Mouse (Mus musculus) limb, embryonic 14.5 days (tissue): ENCODE measurements around the gene Ppm1h. TPM values are rescaled to one million over a fixed set of nuclear protein-coding genes. Genes with fewer than 3 reads are reported as not detected.

Experiments used
- ATAC-seq: fragments of 200-750 bp; cut with Nextera tagmentation; 2 replicates; pipeline ENCODE4 v1.8.0; 2017; ENCODE audit warnings: low read depth, moderate number of reproducible peaks, moderate TSS enrichment; ENCODE audit not compliant: low FRiP score
- DNase-seq: peaks from one replicate; pipeline ENCODE4 v3.0.0-alpha.2; 2015; ENCODE audit warnings: low spot score
- H3K27ac ChIP-seq: fragments of 300-500 bp; sonication (generic); replicated peaks from 2 replicates; pipeline ENCODE4 v1.5.1; 2014; ENCODE audit warnings: low read depth, mild to moderate bottlenecking, low read length, moderate library complexity, mixed read lengths
- H3K27me3 ChIP-seq: fragments of 300-500 bp; sonication (generic); 2 replicates; pipeline ENCODE4 v1.6.1; 2014; ENCODE audit warnings: low read length, mixed read lengths; ENCODE audit not compliant: control insufficient read depth, insufficient read depth
- H3K36me3 ChIP-seq: fragments of 300-500 bp; sonication (generic); 2 replicates; pipeline ENCODE4 v1.6.1; 2014; ENCODE audit warnings: mild to moderate bottlenecking, low read length, moderate library complexity, mixed read lengths; ENCODE audit not compliant: control insufficient read depth, insufficient read depth
- H3K4me1 ChIP-seq: fragments of 300-500 bp; sonication (generic); 2 replicates; pipeline ENCODE4 v1.6.1; 2014; ENCODE audit warnings: antibody characterized with exemption, low read length, mixed read lengths; ENCODE audit not compliant: control insufficient read depth, insufficient read depth
- H3K4me2 ChIP-seq: fragments of 300-500 bp; sonication (generic); replicated peaks from 2 replicates; pipeline ENCODE4 v1.6.1; 2014; ENCODE audit warnings: low read depth, mild to moderate bottlenecking, low read length, moderate library complexity; ENCODE audit not compliant: severe bottlenecking
- H3K4me3 ChIP-seq: fragments of 300-500 bp; sonication (generic); replicated peaks from 2 replicates; pipeline ENCODE4 v1.5.1; 2014; ENCODE audit warnings: low read length
- H3K9ac ChIP-seq: fragments of 300-500 bp; sonication (generic); 2 replicates; pipeline ENCODE4 v1.6.1; 2014; ENCODE audit warnings: mild to moderate bottlenecking, low read depth, low read length, moderate library complexity; ENCODE audit not compliant: severe bottlenecking
- H3K9me3 ChIP-seq: fragments of 300-500 bp; sonication (generic); 2 replicates; pipeline ENCODE4 v1.6.1; 2016; ENCODE audit warnings: low read length; ENCODE audit not compliant: control insufficient read depth
- POLR2A ChIP-seq: fragments of 200-500 bp; IDR thresholded peaks from 2 replicates; pipeline ENCODE4 v1.8.0; 2012; ENCODE audit warnings: inconsistent platforms, mild to moderate bottlenecking, moderate library complexity, borderline replicate concordance; ENCODE audit not compliant: insufficient read depth, insufficient read length; ENCODE audit errors: extremely low read depth
- WGBS: fragments of 180-500 bp; shearing (Covaris S2); extraction: QIAGEN DNeasy Blood & Tissue Kit; methylation state at CpG from one replicate; pipeline ENCODE4 v1.1.7; 2014; 5-methylcytosine and 5-hydroxymethylcytosine counted together
- polyA plus RNA-seq, 2 experiments: library from polyadenylated mRNA; depleted of rRNA in 1 of 2; stranded (reverse) in 1 of 2; unstranded in 1 of 2; fragments of >200 nt; fragmentation: Nextera tagmentation in 1 of 2; extraction: Ambion mirVana in 1 of 2; gene quantifications; 2 replicates each; pipeline versions ENCODE4 v1.2.1 to v1.2.3; 2012 to 2014

The Ppm1h gene
- polyA plus RNA-seq, 2 experiments = 2.2 to 3.4 TPM

- DNase-seq = no peak
- TF ChIP-seq POLR2A = no peak
- no peak for ATAC-seq
These were observed 84.4 kb downstream of the Ppm1h start for GRCm38 (mm10) chr10:122762772-122763511.

GRCm38 (mm10) chr10:122763596-122763995 lies 85.0 kb downstream of the Ppm1h start:
- WGBS = 63% methylated on average over 1 of the region's 1 CpGs
- no peak for ATAC-seq
- no peak for TF ChIP-seq POLR2A
- Histone ChIP-seq H3K4me3 (no peak overlapping the region), H3K36me3 (no peaks in the 10 kb centered on the region), H3K9ac (no peak overlapping the region), H3K27me3 (no peaks in the 10 kb centered on the region), H3K27ac (no peak overlapping the region), H3K9me3 (no peaks in the 10 kb centered on the region), H3K4me2 (no peak overlapping the region), H3K4me1 (peaks cover 11% of the 10 kb centered on the region)
- DNase-seq = no peak

More at GRCm38 (mm10) chr10:122762772-122763511, 84.4 kb downstream of the Ppm1h start:
- Histone ChIP-seq H3K4me3 (no peak overlapping the region), H3K4me1 (peaks cover 5% of the 10 kb centered on the region), H3K27me3 (no peaks in the 10 kb centered on the region), H3K9me3 (no peaks in the 10 kb centered on the region), H3K27ac (no peak overlapping the region), H3K9ac (no peak overlapping the region), H3K36me3 (no peaks in the 10 kb centered on the region), H3K4me2 (no peak overlapping the region)
- 86% methylated on average over 6 of the region's 6 CpGs for WGBS

- 56% methylated on average over 7 of the region's 7 CpGs for WGBS
- Histone ChIP-seq H3K4me1 (peaks cover 19% of the 10 kb centered on the region), H3K9ac (no peak overlapping the region), H3K4me2 (no peak overlapping the region), H3K4me3 (no peak overlapping the region), H3K36me3 (no peaks in the 10 kb centered on the region), H3K9me3 (no peaks in the 10 kb centered on the region), H3K27me3 (no peaks in the 10 kb centered on the region), H3K27ac (no peak overlapping the region)
- DNase-seq (no peak), ATAC-seq (no peak)
- TF ChIP-seq POLR2A = no peak
These were observed 86.1 kb downstream of the Ppm1h start for GRCm38 (mm10) chr10:122764653-122765052.

DNA sequence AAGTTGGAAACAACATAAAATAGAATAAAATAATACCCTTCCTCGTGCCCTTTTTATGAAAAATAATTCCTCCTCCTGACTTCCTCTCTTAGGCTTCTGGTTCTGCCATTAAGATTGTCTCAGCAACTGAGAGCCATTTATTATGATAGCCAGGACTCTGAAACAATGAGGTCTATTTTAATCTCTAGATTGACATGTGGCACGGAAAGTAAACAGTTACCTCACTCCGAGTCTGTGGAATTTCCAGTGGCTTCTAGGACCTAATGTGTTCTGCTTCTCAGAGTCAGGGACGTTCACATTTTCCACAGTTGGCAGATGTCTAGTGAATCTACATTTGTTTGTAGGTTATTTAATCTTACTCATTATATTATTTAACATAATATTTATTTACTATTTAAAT lies 87.0 kb downstream of the Ppm1h start:
- no peaks in the 10 kb centered on the region for H3K27me3 ChIP-seq
- TF ChIP-seq POLR2A = no peak
- WGBS = 29% methylated on average over 4 of the region's 4 CpGs
- DNase-seq (no peak), ATAC-seq (no peak)
- no peak overlapping the region for H3K27ac ChIP-seq
- peaks cover 26% of the 10 kb centered on the region for H3K4me1 ChIP-seq
- H3K36me3 ChIP-seq = no peaks in the 10 kb centered on the region
- no peak overlapping the region for H3K4me3 ChIP-seq
- H3K9ac ChIP-seq = no peak overlapping the region
- no peak overlapping the region for H3K4me2 ChIP-seq
- H3K9me3 ChIP-seq = no peaks in the 10 kb centered on the region

- Histone ChIP-seq H3K27ac (no peak overlapping the region), H3K4me1 (peaks cover 26% of the 10 kb centered on the region), H3K4me3 (no peak overlapping the region), H3K9ac (no peak overlapping the region), H3K4me2 (no peak overlapping the region), H3K27me3 (no peaks in the 10 kb centered on the region), H3K9me3 (no peaks in the 10 kb centered on the region), H3K36me3 (no peaks in the 10 kb centered on the region)
- ATAC-seq = no peak
- no peak for TF ChIP-seq POLR2A
- 50% methylated on average over 8 of the region's 8 CpGs for WGBS
- no peak for DNase-seq
These were observed 87.4 kb downstream of the Ppm1h start for GRCm38 (mm10) chr10:122765992-122766391.
